Mouse (Mus musculus) hindlimb bud, embryonic 11.5 days (tissue): ENCODE measurements around the gene Wipi2.

Experiments used
- DNase-seq: peaks from one replicate; pipeline ENCODE4 v3.0.0-alpha.2; 2012; ENCODE audit warnings: low read depth, low spot score; ENCODE audit errors: extremely low spot score

The Wipi2 gene

DNA sequence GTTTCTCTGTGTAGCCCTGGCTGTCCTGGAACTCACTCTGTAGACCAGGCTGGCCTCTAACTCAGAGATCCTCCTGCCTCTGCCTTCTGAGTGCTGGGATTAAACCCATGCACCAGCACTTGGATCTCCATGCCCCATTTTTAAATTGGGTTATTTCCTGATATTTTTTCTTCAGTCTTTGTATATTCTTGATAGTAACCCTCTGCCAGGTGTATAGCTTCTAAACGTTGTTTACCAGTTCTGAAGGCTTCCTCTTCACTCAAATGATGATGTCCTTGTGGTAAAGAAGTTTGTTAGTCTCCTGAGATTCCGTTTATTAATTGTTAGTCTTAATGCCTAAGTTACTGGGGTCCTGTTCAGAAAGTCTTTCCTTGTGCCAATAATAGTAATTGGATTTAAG, at the start of gene Wipi2:
Wipi2 (plus strand) TSS at position 301 of the 400 bp plus-strand sequence.
- DNase-seq = no peak

DNA sequence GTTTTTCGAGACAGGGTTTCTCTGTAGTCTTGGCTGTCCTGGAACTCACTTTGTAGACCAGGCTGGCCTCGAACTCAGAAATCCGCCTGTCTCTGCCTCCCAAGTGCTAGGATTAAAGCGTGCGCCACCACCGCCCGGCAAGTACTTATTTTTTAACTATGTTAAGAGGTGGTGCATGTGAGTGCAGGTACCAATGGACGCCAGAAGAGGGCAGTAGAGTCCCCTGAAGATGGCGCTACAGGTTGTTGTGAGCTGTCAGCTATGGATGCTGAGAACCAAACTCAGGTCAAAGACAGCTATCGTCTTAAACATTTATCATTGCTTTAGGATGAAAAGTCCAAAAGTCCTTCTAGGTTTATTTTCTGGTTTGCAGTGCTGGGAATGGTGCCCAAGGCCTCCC, 49.3 kb upstream of the Wipi2 start:
- DNase-seq = no peak

DNA sequence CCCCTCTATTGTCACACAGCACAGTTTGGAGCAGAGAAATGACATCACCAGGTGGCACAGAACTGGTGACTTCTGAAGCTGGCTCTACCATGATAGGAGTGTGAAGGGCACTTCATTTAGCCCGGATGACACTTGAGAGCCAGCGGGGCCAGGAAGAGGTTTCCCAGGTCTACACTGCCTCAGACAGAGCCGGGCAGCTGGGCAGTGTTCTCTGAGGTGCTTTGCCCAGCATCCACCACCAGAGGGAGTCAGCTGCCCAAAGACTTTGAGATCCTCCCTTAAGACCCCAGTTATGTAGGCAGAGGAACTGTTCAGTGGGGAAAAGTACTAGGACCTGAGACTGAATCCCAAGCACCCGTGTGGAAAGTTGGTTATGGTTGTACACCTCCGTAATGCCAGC, 46.0 kb upstream of the Wipi2 start:
- peak; percentile 49 for DNase-seq

DNA sequence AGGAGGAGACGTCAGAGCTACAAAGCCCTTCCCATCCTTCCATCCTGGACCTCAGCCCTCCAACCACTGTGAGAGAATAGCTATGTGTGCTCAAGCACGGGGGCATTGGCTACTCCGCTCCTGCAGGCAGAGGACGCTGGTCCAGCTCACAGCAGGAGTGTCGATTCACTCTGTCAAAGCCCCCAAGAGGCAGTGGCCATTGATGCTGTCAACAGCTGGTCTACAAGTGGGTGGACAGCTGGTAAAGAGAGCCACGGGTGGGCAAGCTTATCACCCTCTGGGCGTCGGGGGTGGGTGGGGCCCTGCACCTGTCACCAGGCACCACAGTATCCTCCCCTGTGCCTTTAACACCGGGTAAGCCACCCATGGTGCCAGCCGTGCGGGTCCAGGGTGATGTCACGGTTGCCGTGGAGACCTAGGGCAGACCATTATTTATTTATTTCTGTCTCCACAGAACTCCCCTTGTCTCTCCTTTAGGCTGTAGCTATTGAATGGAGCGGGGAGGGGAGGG, 43.8 kb upstream of the Wipi2 start:
- DNase-seq = no peak

DNA sequence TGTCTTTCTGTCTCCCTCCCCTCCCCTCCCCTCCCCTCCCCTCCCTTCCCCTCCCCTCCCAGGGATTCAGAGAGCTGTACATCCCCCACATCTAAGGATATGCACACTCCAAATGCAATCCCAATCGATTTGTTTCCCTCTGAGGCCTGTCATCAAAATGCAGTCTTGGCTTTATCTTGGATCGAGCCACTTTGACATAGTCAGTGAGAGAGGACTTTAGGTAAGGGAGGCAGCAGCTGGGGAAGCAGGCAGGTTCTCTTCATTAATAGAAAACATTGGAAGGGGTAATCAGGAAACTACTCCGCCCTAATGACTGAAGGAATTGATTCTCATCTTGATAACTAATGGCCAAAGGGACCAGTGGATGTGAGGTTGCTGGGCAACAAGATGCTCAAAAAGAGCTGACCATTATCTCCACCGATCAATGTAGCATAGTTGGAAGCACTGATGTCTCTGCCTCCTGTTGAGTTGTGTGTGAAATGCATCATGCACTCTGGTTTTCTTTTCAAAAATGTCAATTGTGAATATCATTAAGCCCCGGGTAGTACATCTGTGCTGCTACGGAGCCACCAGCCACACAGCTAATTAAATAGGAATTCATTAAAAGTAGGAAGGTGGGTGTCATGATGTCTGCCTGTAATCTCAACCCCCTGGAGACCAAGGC, 36.4 kb upstream of the Wipi2 start:
- no peak for DNase-seq

DNA sequence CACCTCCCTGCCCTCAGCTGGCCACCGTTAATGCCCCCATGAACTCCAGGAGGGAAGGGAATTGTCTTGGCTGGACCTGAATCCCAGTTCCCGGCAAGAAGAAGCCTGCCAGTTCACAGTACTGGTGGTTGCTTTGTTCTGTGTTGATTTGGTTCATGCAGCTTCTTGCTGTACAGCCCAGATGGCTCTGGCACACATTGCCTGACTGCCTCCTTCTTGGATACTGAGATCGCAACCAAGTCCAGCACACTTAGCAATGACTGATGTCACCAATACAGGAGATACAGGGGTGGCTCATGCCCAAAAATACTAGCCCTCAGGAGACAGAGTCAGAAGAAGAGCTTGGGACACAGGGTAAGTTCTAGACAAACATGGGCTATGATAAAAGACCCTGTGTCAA, 31.8 kb upstream of the Wipi2 start:
- no peak for DNase-seq

DNA sequence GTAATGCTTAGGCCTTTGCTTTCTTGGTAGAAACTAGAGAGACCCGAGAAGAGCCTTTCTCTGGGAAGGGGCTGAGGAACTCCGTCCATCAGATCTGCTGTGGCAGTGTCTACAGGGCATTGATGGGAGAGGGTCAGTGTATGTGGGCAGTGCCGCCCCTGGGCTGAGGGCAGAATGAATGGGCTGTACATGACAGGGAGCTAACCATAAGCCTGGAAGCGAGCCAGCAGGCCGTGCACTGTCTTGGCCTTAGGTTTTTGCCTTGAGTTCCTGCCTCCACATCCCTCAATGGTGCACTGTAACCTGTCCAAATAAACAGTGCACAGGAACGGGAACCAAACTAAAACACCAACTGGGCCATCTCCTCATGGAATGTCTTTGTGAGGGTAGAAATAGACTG, 30.8 kb upstream of the Wipi2 start:
- no peak for DNase-seq

DNA sequence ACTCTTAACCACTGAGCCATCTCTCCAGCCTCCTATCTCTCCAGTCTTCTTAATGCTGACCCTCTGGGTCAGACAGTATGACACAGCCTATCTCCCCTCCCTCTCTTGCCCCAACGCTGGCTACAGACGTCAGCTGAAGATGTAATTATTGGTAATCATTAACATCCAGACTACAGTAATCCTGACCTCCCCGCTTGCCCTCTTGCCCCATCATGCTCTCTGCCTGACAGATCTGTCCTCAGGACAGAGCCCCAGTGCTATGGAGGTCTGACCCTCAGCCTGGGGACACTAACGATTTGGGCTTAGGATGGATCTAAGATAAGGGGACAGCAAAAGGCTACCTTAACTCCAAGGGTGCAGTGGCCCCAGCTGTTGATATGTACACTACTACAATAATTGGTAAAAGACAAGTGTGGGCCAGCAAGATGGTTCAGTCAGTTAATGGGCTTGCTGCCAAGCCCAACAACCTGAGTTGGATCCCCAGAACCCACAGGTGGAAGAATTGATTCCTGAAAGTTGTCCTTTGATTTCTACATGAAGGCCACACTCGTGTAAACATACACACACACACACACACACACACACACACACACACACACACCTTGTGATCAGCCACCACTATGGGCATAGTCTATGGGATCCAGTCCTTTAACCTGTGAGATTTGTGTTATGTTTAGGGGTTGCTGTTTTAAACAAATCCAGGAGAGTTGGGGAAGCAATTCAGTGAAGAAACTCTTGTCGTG, 29.7 kb upstream of the Wipi2 start:
- DNase-seq = no peak

DNA sequence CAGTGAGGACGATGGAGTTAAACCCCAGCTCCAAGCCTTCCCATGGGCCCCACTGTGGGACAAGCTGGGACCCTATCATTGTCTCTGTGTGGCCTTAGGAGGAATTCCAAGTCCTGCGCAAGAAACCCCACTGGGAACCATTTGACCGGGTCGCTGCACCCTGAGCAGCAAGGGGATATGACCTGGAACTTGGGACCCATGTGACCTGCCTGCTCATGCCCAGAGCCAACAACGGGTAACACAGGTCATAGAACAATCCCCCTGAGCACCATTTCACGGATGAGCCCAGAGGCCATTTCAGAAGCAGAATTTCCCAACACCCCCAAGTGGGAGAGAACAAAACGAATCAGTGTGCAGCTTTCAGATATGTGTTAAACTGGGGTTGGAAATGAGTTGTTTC, 23.1 kb upstream of the Wipi2 start:
- no peak for DNase-seq

DNA sequence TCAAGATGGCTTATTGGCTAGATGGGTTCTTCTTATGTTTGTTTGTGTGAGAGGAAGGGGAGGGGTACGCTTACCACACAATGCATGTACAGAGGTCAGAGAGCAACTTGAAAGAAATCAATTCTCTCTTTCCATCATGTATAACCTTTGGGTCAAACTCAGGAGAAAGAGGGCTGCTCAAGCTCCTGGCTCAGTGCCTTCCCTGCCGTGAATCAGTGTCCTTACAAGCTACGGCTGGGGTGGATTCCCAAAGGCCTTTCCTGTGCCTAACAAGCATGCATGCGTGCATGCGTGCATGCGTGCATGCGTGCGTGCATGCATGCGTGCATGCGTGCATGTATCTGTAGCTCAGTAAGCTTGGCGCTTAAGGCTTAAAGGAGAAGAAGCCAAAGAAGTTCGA, 22.2 kb upstream of the Wipi2 start:
- DNase-seq = no peak

DNA sequence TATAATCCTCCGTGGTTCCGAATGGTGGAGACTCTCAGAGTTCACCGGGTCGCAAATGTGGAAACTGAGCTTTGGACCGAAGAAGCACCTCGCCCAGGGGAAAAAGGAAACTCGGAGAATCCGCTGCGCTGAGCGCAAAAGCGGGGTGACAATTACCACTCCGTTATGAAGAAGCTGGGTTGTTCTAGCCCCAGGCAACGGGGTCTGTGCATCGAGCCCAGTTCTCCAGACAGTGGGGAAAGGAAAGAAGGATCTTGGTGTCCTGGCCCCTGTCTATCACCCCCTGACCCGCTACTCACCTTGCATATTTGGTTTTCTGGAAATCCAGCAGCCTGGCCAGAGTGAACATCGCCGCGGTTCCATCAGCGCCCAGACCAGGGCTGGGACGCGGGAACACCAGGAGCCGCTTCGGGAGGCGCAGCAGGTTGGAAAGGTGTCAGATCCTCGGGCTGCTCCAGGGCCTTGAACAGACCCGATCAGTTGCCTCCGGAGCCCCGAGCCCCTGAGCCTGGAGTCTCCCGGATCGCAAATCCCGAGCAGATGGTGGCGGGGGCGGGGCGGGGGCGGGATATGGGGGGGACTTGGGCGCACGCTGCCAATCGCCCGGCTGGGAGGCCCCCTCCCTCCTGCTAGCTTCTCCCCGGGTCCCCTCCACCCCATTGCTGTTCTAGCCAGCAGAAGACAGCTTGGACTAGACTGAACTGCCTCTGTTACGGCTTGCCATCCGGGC, 19.1 kb upstream of the Wipi2 start, which contains the start of gene Mmd2:
Mmd2 (minus strand) TSS at position 542 of the 730 bp plus-strand sequence.
- DNase-seq = no peak

DNA sequence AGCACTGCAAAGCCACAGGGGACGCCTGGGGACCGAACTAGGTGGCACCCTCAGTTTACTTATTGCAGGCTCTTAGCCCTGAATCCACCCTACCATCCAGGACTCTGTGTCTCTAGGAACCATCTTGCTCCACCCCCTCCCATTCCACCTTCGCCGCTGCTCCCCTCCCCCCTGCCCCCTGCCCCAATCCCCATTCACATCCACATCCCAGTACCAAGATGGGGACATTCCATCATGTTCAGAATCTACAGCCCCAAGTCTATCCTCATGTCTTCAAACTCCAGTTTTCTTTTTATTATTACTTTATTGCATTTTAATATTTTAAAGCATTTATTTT, 18.5 kb upstream of the Wipi2 start:
- no peak for DNase-seq

DNA sequence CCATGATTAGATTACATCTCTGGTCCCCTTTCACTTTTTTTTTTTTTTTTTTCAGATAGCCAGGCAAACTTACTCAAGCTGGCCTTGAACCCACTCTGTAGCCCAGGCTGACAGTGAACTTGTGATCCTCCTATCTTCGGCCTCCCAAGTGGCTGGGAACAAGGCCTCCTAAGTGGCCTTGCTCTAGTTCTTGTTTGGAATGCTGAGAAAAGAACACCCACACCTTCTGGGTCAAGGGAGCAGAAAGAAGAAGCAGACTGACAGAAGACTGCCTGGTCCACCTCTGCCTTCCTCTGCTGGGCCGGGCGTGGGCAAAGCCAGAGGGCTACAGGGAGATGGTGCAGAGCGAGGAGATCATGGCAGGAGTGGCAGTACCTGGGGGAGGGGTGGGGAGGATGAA, 17.1 kb upstream of the Wipi2 start:
- no peak for DNase-seq

DNA sequence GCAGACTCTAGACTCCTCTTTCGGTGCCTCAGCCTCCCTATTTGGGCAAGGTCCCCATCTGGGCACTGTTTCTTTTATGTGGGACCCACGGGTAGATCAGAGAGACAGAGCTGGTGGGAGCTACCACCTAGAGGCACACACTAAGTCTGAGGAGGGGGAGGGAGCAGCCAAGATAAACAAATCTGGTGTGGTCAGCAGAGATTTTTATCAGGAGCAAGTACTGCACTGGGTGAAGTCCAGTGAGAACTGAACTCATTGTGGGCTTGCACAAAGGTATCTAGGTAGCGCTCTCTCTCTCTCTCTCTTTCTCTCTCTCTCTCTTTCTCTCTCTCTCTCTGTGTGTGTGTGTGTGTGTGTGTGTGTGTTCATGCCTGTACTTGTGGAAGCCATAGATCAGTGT, 13.0 kb upstream of the Wipi2 start:
- DNase-seq = no peak

DNA sequence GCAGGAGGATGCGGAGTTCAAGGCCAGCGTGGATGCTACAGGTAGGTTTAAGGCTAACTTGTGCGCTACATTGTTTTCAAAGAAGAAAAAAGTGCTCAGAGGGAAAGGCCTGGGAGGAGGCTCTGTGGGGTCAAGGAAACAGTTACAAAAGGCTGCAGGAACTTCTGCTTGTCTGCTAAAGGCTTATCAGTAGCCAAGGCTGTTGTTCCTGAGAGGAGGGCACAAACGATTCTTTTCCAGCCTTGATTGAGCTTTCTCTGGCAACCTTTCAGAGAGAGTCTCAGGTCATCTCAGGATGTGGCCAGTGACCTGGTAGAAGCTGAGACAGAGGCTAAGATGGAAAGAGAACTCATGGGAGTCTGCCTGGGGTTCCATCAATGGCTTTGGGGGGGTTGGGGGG, 11.9 kb upstream of the Wipi2 start:
- DNase-seq = no peak

DNA sequence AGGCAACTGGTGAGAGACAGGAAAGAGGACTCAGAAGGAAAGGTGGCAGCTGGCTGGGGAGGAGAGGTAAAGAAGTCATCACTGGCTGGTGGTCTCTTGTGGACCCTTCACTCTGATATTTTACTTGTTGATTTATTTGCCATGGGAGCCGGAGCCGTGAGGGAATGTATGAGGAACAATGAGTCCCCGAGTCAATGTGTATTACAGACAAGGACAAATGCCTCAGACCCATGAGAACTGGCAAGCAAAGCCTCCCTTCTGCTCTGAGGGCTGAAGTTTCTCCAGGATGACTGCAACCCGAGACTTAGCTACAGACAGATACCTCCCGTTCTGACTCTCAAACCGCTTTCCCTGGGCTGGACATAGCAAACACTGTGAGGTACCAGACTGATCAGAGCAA, 11.2 kb upstream of the Wipi2 start:
- DNase-seq = no peak

DNA sequence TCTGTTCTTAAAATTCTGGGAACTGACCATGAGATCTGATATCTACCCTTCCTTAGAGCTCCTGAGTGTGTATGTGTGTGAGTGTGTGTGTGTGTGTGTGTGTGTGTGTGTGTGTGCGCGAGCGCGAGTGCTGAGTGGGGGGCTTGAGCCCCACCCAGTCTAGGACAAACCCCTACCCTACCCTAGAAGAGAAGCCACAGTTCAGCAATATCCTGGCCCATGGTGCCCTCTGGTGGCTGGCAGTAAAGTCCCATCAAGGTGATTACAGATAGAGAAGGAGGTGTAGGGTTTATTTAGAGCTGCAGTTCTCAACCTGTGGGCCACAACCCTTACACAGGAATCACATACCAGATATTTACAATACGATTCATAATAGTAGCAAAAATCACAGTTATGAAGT, 7.6 kb upstream of the Wipi2 start:
- no peak for DNase-seq

DNA sequence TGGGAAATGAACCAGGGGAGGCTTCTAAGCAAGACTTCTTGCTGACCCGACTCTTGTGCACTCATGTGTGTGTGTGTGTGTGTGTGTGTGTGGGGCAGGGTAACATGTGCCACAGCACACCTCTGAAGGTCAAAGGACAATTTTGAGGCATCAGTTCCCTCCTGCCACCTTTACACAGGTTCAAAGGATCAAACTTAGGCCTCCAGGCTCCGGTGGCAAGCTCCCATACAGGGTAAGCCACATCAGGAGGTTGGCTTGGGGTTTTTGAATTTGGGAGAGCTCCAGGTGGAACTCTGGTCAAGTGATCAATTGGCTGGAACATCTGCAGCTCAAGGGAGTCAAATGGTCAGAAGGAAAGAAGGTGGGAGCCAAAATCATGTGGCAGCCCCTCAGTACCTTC, 6.1 kb upstream of the Wipi2 start:
- DNase-seq = no peak

DNA sequence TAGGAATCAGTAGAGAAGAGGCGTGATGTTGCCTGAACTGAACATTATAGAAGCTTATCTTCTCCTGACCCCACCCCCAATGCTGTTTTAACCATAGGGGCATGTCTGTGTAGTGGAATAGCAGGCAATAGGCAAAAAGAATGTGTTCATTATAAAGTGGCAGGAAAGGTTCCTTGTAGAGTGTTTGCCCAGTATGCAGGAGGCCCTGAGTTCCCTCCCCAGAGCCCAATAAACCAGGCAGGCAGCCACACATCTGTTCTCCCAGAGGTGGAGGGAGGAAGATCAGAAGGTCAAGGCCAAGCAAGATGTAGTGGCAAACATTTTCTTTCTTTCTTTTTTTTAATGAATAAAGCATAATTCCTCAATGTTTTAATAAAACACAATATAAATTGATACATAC, 5.4 kb upstream of the Wipi2 start:
- DNase-seq = no peak

DNA sequence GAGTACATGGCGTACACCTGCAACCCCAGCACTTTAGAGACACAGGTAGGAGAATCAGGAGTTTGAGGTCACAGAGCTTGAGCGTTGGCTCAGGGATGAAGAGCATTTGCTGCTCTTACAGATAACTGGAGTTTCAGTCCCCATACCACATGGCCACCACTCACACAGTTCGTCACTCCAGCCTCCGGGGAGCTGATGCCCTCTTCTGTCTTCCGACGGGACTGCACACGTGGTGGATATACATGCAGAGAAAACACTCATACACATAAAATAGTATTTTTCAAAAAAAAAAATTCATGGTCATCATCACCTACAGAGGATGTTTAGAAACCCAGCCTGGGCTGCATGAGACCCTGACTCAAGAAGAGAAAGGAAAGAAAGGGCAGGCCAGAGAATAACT, 4.4 kb upstream of the Wipi2 start:
- no peak for DNase-seq

DNA sequence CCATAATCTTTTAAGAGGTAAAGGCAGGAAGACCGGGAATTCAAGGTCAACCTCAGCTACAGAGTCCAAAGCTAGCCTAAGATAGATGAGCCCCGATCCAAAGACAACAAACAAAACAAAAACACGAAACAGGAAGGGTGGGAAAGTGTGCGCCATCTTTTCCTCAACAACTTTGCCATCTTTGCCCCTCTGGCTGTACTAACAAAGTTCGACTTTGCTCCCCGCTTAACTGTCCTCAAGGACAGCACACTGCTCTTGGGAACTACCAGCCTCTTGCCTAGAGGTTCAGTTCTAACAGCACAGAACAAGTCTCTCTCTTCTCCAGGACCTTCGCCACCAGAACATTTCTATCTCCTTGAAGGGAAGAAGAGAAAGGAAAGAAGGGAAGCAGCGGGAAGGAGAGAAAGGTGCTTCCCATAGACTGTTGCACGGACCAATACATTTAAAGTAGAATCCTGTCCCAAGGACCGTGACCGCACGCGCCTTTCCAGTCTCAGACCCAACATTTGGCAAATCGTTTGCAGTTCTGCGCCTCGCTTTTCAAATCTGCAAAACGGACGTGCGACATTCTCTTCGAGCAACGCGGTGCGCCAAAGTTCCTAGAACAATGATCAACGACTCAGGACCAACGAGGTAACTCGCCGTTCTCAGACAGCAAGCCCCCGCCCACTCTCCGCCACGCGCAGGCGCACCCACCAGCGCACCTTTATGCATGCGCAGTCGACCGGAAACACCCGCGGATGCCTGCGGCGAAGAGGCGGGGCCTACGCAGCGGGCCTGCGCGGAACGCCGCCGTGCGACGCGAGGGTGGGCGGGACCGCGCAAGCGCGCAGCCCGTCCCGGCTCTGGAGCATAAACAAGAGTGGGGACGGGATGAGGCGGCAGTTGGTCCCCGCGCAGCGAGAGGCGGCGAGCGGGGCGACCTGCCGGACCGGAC, 1.5 kb downstream of the Wipi2 start:
- DNase-seq = peak; percentile 84
